Mouse (Mus musculus) cerebellum, adult 2 months (tissue): ENCODE data around the gene F7. TPM values are rescaled to one million over a fixed set of nuclear protein-coding genes. Genes with fewer than 3 reads are reported as not detected.
A peak's percentile ranks its signal among the peaks of the same experiment; 100 is the strongest.

Experiments used
- DNase-seq, 2 experiments: peaks; one replicate each; pipeline ENCODE4 v3.0.0; 2021
- H3K27ac ChIP-seq: fragments of 200-500 bp; 2 replicates; pipeline ENCODE4 v1.5.1; 2012; ENCODE audit warnings: low read length, control low read depth, inconsistent platforms; ENCODE audit not compliant: insufficient read depth
- H3K27me3 ChIP-seq: fragments of 200-500 bp; 2 replicates; pipeline ENCODE4 v1.6.1; 2012; ENCODE audit warnings: inconsistent platforms, mild to moderate bottlenecking, low read length, moderate library complexity; ENCODE audit not compliant: control insufficient read depth, insufficient read depth
- H3K4me1 ChIP-seq: fragments of 200-500 bp; 2 replicates; pipeline ENCODE4 v1.6.1; 2011; ENCODE audit warnings: low read length; ENCODE audit not compliant: control insufficient read depth, insufficient read depth
- H3K4me3 ChIP-seq: fragments of 200-500 bp; replicated peaks from 2 replicates; pipeline ENCODE3; 2011; ENCODE audit warnings: mild to moderate bottlenecking, low read depth, low read length, control low read depth; ENCODE audit not compliant: insufficient read depth
- CTCF ChIP-seq: fragments of 200-500 bp; IDR thresholded peaks from 2 replicates; pipeline ENCODE4 v1.5.1; 2011; ENCODE audit warnings: low read depth, mild to moderate bottlenecking, control low read depth, low read length, moderate library complexity, borderline replicate concordance; ENCODE audit not compliant: insufficient read depth
- POLR2A ChIP-seq: fragments of 200-500 bp; IDR thresholded peaks from 2 replicates; pipeline ENCODE4 v1.6.1; 2011; ENCODE audit warnings: low read length, control low read depth, borderline replicate concordance; ENCODE audit not compliant: insufficient read depth
- WGBS: fragments of 180-500 bp; shearing (Covaris S2); methylation state at CpG from one replicate; pipeline ENCODE4 v1.1.7; 2018; 5-methylcytosine and 5-hydroxymethylcytosine counted together
- polyA plus RNA-seq: library from polyadenylated mRNA; depleted of rRNA; stranded (reverse); fragments of >200 nt; gene quantifications from 2 replicates; pipeline ENCODE4 v1.2.3, GENCODE M21; 2012

Gene F7
- polyA plus RNA-seq, 1 experiment = 0.05 TPM

DNA sequence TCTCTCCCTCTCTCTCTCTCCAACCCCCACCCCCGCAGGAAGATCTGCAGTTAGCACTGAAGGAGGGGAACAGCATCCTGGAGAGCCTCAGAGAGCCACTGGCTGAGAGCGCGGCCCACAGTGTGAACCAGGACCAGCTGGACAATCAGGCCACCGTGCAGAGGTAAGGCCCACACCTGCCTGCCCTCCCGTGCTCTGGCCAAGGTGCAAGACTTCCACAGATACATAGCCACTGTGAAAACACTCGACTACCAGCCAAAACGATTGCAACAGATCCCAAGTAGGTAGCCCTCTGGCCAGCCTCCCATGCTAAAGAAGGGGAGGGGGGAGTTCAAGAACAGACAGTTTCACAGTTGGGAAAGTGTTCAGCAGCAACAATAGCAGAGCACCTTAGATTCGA, 27.5 kb upstream of the F7 start:
- Histone ChIP-seq H3K4me3 (no peak overlapping the region), H3K27ac (no peak overlapping the region), H3K4me1 (peaks cover 8% of the 10 kb centered on the region), H3K27me3 (no peaks in the 10 kb centered on the region)
- TF ChIP-seq CTCF (no peak), POLR2A (no peak)
- 84% methylated on average over 8 of the region's 8 CpGs for WGBS
- DNase-seq = no peak

- Histone ChIP-seq H3K4me1 (peaks cover 5% of the 10 kb centered on the region; the same call in 1 of the 2 replicates), H3K27ac (no peak overlapping the region), H3K4me3 (no peak overlapping the region), H3K27me3 (no peaks in the 10 kb centered on the region)
- WGBS = 39% methylated on average over 9 of the region's 9 CpGs
- no peak for DNase-seq
- no peak for TF ChIP-seq POLR2A
- no peak for TF ChIP-seq CTCF
Measured at GRCm38 (mm10) chr8:12999793-13000192, 26.0 kb upstream of the F7 start.

DNA sequence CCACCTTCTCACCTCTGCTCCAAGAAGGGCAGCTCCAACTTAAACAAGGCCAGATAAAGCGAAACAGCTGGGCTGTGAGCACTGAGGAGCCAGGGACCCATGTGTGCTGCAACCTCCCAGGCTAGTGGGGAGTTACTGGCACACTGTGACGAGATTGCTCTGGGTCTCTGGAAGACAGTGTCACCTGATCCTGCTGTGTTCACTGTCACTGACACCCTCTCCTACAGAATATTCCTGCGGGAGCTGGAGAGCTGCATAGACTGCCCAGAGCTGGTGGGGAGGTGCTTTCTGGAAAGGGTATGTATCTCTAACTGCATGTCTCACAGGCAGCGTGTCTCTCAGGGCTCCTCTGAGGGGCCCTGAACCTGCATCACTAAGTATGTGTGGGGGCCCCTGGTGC, 18.4 kb upstream of the F7 start:
- 82% methylated on average over 4 of the region's 4 CpGs for WGBS
- TF ChIP-seq POLR2A (no peak), CTCF (no peak)
- Histone ChIP-seq H3K27me3 (no peaks in the 10 kb centered on the region), H3K27ac (no peak overlapping the region), H3K4me3 (no peak overlapping the region), H3K4me1 (no peaks in the 10 kb centered on the region)
- DNase-seq = no peak

- Histone ChIP-seq H3K4me3 (no peak overlapping the region), H3K27ac (no peak overlapping the region), H3K4me1 (no peaks in the 10 kb centered on the region), H3K27me3 (no peaks in the 10 kb centered on the region)
- no peak for DNase-seq
- WGBS = 64% methylated on average over 4 of the region's 4 CpGs
- no peak for TF ChIP-seq POLR2A
- TF ChIP-seq CTCF = no peak
Measured at GRCm38 (mm10) chr8:13010313-13010712, 15.5 kb upstream of the F7 start.

DNA sequence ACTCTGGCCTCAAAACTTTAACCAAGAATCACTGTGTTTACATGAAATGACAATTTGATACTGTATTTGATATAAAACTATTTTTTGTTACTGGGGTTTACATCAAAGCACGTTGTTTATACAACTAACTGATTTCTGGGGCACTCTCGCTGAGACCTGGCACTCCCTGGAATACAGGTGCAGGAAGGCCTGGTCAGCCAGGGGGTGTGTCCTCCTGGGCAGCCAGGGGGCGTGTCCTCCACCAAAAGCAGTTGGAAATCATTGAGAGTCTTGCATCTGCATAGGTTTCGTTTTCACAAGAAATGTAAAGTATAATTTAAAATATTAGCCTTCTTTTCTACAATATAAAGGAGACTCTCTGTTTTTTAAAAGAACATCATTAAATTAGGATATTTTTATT, 6.3 kb upstream of the F7 start:
- Histone ChIP-seq H3K4me1 (no peaks in the 10 kb centered on the region), H3K27ac (no peak overlapping the region), H3K27me3 (no peaks in the 10 kb centered on the region), H3K4me3 (no peak overlapping the region)
- DNase-seq = no peak
- TF ChIP-seq CTCF (no peak), POLR2A (no peak)
- 50% methylated on average over 4 of the region's 4 CpGs for WGBS

DNA sequence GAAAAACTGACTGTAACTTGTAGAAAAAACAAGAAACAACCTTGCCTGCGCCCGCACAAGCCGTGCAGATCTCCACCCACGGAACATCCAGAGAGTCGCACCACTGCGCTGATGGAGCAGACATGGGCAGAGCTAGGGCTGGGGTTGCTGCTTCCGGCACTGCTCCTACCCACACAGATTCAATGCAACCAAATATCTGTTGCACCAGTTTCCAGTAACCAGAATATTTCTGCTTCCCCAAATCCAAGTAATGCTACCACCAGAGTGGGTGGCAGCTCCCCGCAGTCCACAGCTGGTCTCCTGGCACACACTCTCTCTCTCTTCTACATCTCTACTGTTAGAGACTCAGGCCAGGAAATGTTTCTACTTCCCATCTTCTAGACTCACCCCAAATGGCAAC, 4.0 kb upstream of the F7 start:
- no peak overlapping the region for H3K4me3 ChIP-seq
- no peaks in the 10 kb centered on the region for H3K27me3 ChIP-seq
- DNase-seq = no peak
- 87% methylated on average over 8 of the region's 8 CpGs for WGBS
- TF ChIP-seq CTCF (no peak), POLR2A (no peak)
- no peaks in the 10 kb centered on the region for H3K4me1 ChIP-seq
- no peak overlapping the region for H3K27ac ChIP-seq

DNA sequence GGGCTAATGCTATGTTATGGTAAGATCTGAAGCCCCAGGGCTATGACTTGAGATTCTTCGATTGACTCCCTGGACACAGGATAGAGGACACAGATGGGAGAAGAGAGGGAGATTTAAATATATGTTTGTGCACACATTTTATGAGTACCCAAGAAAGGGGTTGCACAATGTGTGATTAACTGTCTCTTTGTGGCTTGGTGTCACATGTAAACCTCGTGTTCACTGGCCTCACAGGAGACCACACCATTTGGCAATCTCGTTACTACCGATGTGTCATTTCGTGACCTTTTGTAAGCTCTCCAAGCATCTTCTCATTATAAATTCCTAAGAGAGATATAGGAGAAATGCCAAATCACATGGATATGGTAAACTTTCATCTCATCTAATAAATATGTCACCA, 1.8 kb downstream of the F7 start:
- Histone ChIP-seq H3K4me3 (no peak overlapping the region), H3K27me3 (no peaks in the 10 kb centered on the region), H3K4me1 (peaks cover 12% of the 10 kb centered on the region), H3K27ac (no peak overlapping the region)
- no peak for DNase-seq
- TF ChIP-seq CTCF (no peak), POLR2A (no peak)
- WGBS = 82% methylated on average over 5 of the region's 5 CpGs

- WGBS = 17% methylated on average over 5 of the region's 5 CpGs
- Histone ChIP-seq H3K4me3 (no peak overlapping the region), H3K4me1 (peaks cover 12% of the 10 kb centered on the region), H3K27ac (no peak overlapping the region), H3K27me3 (no peaks in the 10 kb centered on the region)
- DNase-seq = peak; percentile 36 to 55
- TF ChIP-seq POLR2A (no peak), CTCF (no peak)
Measured at GRCm38 (mm10) chr8:13028482-13028881, 2.6 kb downstream of the F7 start.

GRCm38 (mm10) chr8:13036346-13036812, 10.5 kb downstream of the F7 start:
- no peaks in the 10 kb centered on the region for H3K4me1 ChIP-seq
- H3K4me3 ChIP-seq = no peak overlapping the region
- 73% methylated on average over 10 of the region's 10 CpGs for WGBS
- no peak overlapping the region for H3K27ac ChIP-seq
- DNase-seq = no peak
- no peaks in the 10 kb centered on the region for H3K27me3 ChIP-seq
- TF ChIP-seq POLR2A (no peak), CTCF (no peak)
